Mouse (Mus musculus) Muller cell, postnatal 12 days (primary cell): ENCODE measurements around the gene Cfd.

Experiments used
- DNase-seq: peaks from one replicate; pipeline ENCODE4 v3.0.0-alpha.2; 2015; ENCODE audit errors: inconsistent ontology term

The Cfd gene

GRCm38 (mm10) chr10:79933145-79933679 is 42.6 kb downstream of the Cfd start:
- no peak for DNase-seq

- no peak for DNase-seq
Measured at GRCm38 (mm10) chr10:79933861-79934260, 43.2 kb downstream of the Cfd start.

- peak; percentile 97 for DNase-seq
Measured at GRCm38 (mm10) chr10:79934272-79934721, 43.6 kb downstream of the Cfd start.

GRCm38 (mm10) chr10:79934794-79935569 is 44.3 kb downstream of the Cfd start:
- no peak for DNase-seq

GRCm38 (mm10) chr10:79936284-79936910 is 45.7 kb downstream of the Cfd start:
- DNase-seq: no peak

GRCm38 (mm10) chr10:79936911-79937441 is 46.3 kb downstream of the Cfd start:
- DNase-seq: peak; percentile 94

GRCm38 (mm10) chr10:79937775-79938526 is 47.3 kb downstream of the Cfd start:
- no peak for DNase-seq

GRCm38 (mm10) chr10:79940749-79941148 is 50.1 kb downstream of the Cfd start:
- no peak for DNase-seq
